In genomic region chr10:86248807-86249206, GRCm38 (mm10) we compare ENCODE assay signal across 26 mouse cellular contexts. TPM values are rescaled to one million over a fixed set of nuclear protein-coding genes. Genes with fewer than 3 reads are reported as not detected.
DNase-seq lines count a peak whose midpoint lies in the region; ATAC-seq and TF ChIP-seq lines count a peak whose summit lies in the region.
"Had no signal": no experiment of that assay in that cellular context is flagged by ENCODE, and none has a peak within 500 bp of the region (broad histone marks: within the 10 kb centered on the region; RNA-seq: fewer than 3 reads in every experiment).

No protein-coding gene starts in this region.

- H3K4me3 ChIP-seq in layer of hippocampus, adult 2 months, result no peak overlapping the region
- H3K4me3 ChIP-seq in testis, adult 2 months (ENCODE audit: control insufficient read depth, low read depth, low read length), result peak overlapping the region; percentile 75
- H3K4me3 ChIP-seq: embryonic facial prominence, embryonic 13.5 days; embryonic facial prominence, embryonic 15.5 days; erythroblast, embryonic 14.5 days; forebrain, embryonic 10.5 days; forebrain, embryonic 12.5 days had no signal

- no peak for DNase-seq in frontal cortex, adult 2 months (ENCODE audit: extremely low spot score in 1 of 2, low spot score in 1 of 2)
- no peak for DNase-seq in layer of hippocampus, adult 2 months (ENCODE audit: low spot score in 2 of 2)
- DNase-seq in layer of hippocampus, adult 9-10 months (ENCODE audit: low spot score), result no peak
- DNase-seq in testis, postnatal 14 days (ENCODE audit: low spot score), result no peak
- peak; percentile 8 for DNase-seq in brain, adult 2 months (ENCODE audit: low read depth, low spot score)
- no peak for DNase-seq in neural tube, embryonic 10.5 days (ENCODE audit: extremely low spot score, low spot score)
- DNase-seq: adrenal gland, adult 8-10 months; adrenal gland, postnatal 14 days; adrenal gland, postnatal 36 days; cerebellum, adult 11 months; cerebellum, adult 18-20 months; cerebellum, adult 8-10 months; cerebellum, adult 9-11 months; cerebellum, postnatal 36 days; embryo, embryonic 11 days had no signal

- ATAC-seq in frontal cortex, adult (ENCODE audit: low TSS enrichment), result peak; percentile 54; the same call in 1 of the 2 replicates
- ATAC-seq: activated CD4-positive, CD25-positive, alpha-beta regulatory T cell, adult 4 months; forebrain, embryonic 14.5 days; Patski had no signal

- H3K27me3 ChIP-seq in testis, adult 2 months (ENCODE audit: control insufficient read depth, insufficient read depth, low read length), result no peaks in the 10 kb centered on the region
- H3K27me3 ChIP-seq: embryonic facial prominence, embryonic 13.5 days; embryonic facial prominence, embryonic 15.5 days; forebrain, embryonic 12.5 days; Patski had no signal

- H3K36me3 ChIP-seq in testis, adult 2 months (ENCODE audit: control insufficient read depth, insufficient read depth, low read length), result no peaks in the 10 kb centered on the region
- H3K36me3 ChIP-seq: embryonic facial prominence, embryonic 13.5 days; embryonic facial prominence, embryonic 15.5 days; forebrain, embryonic 10.5 days; forebrain, embryonic 12.5 days had no signal

- no peak for TF ChIP-seq CTCF in layer of hippocampus, adult 2 months (conservative IDR thresholded peaks at IDR 0.05)
- no peak for TF ChIP-seq CTCF in testis, adult 2 months (IDR thresholded peaks at IDR 0.05; ENCODE audit: control insufficient read depth, insufficient read depth, insufficient replicate concordance, low read depth, low read length)

- TF ChIP-seq POLR2A in testis, adult 2 months (IDR thresholded peaks at IDR 0.05; ENCODE audit: control insufficient read depth, low read depth, low read length), result no peak

- peak overlapping the region; percentile 8; the same call in 1 of the 2 replicates for H3K27ac ChIP-seq in layer of hippocampus, adult 2 months
- no peak overlapping the region for H3K27ac ChIP-seq in testis, adult 2 months (ENCODE audit: control insufficient read depth, insufficient read depth, low read depth, low read length)
- H3K27ac ChIP-seq: embryonic facial prominence, embryonic 13.5 days; embryonic facial prominence, embryonic 15.5 days; forebrain, embryonic 10.5 days; forebrain, embryonic 12.5 days had no signal

- no peaks in the 10 kb centered on the region for H3K4me1 ChIP-seq in testis, adult 2 months (ENCODE audit: control insufficient read depth, insufficient read depth, low read length)
- H3K4me1 ChIP-seq: embryonic facial prominence, embryonic 15.5 days; forebrain, embryonic 12.5 days had no signal

RNA-seq across cellular contexts. Expression of gene Timp3, which starts 51.4 kb away (rescaled TPM):
- polyA plus RNA-seq in frontal cortex, adult 2 months (2012; rRNA removed), result 59.6 and 65.5 TPM in 2 replicates
- total RNA-seq in layer of hippocampus, adult 2 months (2021), result 10 to 100 TPM; 61.8 to 62.0 TPM
- 9.1 and 12.0 TPM in 2 replicates for polyA plus RNA-seq in testis, adult 2 months (2012; rRNA removed)
- total RNA-seq: MEL had no signal
- polyA plus RNA-seq: activated CD4-positive, CD25-positive, alpha-beta regulatory T cell, adult 4 months had no signal
